Mouse (Mus musculus) brain, embryonic 14.5 days (tissue): ENCODE results near the gene Resp18. TPM values are rescaled to one million over a fixed set of nuclear protein-coding genes. Genes with fewer than 3 reads are reported as not detected.

Experiments used
- DNase-seq: peaks from one replicate; pipeline ENCODE4 v3.0.0-alpha.2; 2011; ENCODE audit warnings: low read depth
- CTCF ChIP-seq: fragments of 200-500 bp; IDR thresholded peaks from 2 replicates; pipeline ENCODE4 v1.5.1; 2012; ENCODE audit warnings: inconsistent platforms, mild to moderate bottlenecking, moderate library complexity, borderline replicate concordance; ENCODE audit not compliant: insufficient read depth, insufficient read length; ENCODE audit errors: extremely low read depth
- POLR2A ChIP-seq: fragments of 200-500 bp; IDR thresholded peaks from 2 replicates; pipeline ENCODE4 v1.6.1; 2012; ENCODE audit warnings: mild to moderate bottlenecking, inconsistent platforms, borderline replicate concordance; ENCODE audit not compliant: poor library complexity, insufficient read depth, insufficient read length, severe bottlenecking; ENCODE audit errors: extremely low read depth
- polyA plus RNA-seq: library from polyadenylated mRNA; depleted of rRNA; stranded (reverse); fragments of >200 nt; gene quantifications from 2 replicates; pipeline ENCODE4 v1.2.3, GENCODE M21; 2012

Gene Resp18
- polyA plus RNA-seq, 1 experiment = 87.2 TPM

GRCm38 (mm10) chr1:75262969-75263951 lies 15.0 kb downstream of the Resp18 start:
- DNase-seq = peak; percentile 47
- TF ChIP-seq CTCF (no peak), POLR2A (no peak)

- TF ChIP-seq POLR2A (no peak), CTCF (no peak)
- no peak for DNase-seq
These were observed 16.9 kb downstream of the Resp18 start for GRCm38 (mm10) chr1:75261278-75261677.

DNA sequence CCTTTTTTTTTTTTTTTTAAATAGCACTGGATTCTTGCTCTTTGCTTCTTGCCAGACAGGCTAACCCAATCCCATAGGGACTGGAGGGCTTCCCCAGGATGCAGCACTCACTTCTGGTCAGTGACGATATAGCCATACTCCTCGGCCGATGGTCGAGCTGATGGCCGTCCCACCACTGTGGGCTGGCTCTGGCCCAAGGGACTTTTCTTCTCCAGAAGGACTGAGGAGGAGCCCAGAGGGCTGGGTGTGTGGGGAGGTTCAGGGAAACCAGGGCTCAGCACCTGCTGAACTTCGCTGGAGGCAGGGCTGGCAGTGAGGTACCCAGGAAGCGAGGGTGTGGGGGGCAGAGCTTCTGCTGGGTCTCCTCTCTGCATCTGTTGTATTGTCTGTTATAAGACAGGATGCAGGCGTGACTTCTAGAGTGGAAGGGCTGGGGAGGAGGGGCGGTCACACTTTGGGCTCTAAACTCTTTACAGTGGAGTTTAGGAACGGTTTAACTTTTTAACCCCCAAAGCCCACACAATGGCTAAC lies 22.6 kb downstream of the Resp18 start:
- no peak for DNase-seq

GRCm38 (mm10) chr1:75254625-75255013 lies 23.6 kb downstream of the Resp18 start:
- DNase-seq = peak; percentile 53
- TF ChIP-seq CTCF (no peak), POLR2A (no peak)

More for the DNA sequence above, 22.6 kb downstream of the Resp18 start:
- no peak for TF ChIP-seq CTCF
- TF ChIP-seq POLR2A = no peak

GRCm38 (mm10) chr1:75253849-75254624 lies 24.2 kb downstream of the Resp18 start:
- TF ChIP-seq CTCF (peak; percentile 85), POLR2A (no peak)
- peak; percentile 76 for DNase-seq

- no peak for DNase-seq
- 0 out of 2 replicates have a peak, but pooled peaks have one; percentile 2 for TF ChIP-seq CTCF
- no peak for TF ChIP-seq POLR2A
These were observed 25.2 kb downstream of the Resp18 start for GRCm38 (mm10) chr1:75253029-75253428.

GRCm38 (mm10) chr1:75252308-75252707 lies 25.9 kb downstream of the Resp18 start:
- TF ChIP-seq POLR2A (no peak), CTCF (no peak)
- no peak for DNase-seq

DNA sequence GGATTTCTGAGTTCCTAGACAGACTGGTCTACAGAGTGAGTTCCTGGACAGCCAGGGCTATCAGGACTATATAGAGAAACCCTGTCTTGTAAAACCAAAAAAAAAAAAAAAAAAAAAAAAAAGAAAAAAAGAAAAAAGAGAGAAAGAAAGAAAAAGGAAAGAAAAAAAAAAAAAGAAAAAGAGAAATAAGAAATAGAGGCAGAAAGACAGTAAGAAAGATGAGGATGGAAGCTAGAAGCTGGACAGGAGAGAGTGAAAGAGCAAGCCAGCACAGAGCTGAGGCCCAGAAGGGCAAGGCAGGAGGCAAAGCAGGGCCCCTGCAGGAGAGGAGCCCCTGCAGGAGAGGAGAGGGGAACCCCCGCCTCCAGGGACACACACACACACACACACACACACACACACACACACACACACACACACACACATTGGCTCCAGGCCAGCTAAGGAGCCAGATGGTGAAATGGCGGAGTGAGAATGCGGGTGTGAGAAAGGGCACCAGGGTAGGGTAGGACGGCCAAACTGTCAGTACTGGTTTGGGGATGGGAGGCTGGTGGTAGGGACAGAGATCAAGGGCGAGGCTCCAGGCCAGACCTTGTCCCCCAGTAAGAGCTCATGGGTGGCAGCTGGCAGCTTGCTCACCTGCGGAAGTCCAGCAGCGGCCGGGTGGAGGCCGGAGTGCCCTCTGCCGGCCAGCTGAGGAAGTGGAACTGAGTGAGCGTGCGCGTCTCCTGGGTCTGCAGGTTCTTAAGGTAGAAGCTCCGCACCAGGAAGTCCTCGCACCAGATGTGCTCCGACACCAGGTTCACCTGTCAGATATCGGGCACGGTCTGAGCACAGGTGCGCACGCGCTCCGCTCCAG lies 26.9 kb downstream of the Resp18 start:
- peak; percentile 84 for DNase-seq
- TF ChIP-seq CTCF (peak; percentile 86), POLR2A (no peak)

GRCm38 (mm10) chr1:75250498-75250897 lies 27.7 kb downstream of the Resp18 start:
- no peak for TF ChIP-seq POLR2A
- no peak for TF ChIP-seq CTCF
- peak; percentile 76 for DNase-seq

DNA sequence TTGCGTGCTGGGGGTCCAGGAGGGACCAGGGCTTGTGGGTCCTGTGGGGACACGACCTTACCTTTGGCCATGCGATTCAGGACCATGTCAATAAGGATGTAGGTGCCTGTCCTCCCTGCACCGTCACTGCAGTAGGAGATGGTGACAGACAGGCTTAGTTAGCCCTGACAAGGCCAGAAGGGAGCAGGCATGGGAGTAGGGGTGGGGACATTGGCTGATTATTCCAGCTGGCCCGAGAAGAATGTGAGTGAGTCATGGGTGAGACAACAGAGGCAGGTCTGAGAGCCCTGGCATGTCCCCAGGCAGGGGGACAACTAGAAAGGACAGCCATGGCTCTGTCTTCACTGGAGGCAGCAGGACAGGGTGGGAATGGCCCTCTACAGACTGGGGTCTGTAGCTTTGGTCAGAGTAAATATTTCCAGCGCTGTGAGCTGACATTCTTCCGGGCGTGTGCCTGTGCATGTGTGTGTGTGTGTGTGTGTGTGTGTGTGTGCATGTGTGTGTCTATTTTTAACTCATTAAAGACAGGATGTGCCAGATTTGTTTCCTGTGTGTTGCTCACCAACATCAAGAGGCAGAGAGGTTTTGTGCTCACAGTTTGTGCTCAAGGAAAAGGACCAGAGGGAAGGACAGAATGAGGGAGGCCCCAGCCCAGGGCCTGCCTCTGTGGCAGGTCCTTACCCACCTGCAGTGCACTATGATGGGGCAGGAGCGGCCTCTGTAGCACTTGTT lies 30.0 kb downstream of the Resp18 start:
- TF ChIP-seq POLR2A (no peak), CTCF (no peak)
- DNase-seq = peak; percentile 50
